In genomic region chrX:72044056-72044455, GRCm38 (mm10) we compare ENCODE assay signal across 18 mouse cellular contexts. TPM values are rescaled to one million over a fixed set of nuclear protein-coding genes. Genes with fewer than 3 reads are reported as not detected.
DNase-seq lines count a peak whose midpoint lies in the region; ATAC-seq and TF ChIP-seq lines count a peak whose summit lies in the region.
"Had no signal": no experiment of that assay in that cellular context is flagged by ENCODE, and none has a peak within 500 bp of the region (broad histone marks: within the 10 kb centered on the region; RNA-seq: fewer than 3 reads in every experiment).

No protein-coding gene starts in this region.

- no peak overlapping the region for H3K4me2 ChIP-seq in heart, embryonic 12.5 days
- H3K4me2 ChIP-seq: embryonic facial prominence, embryonic 12.5 days had no signal

- no peak for ATAC-seq in heart, embryonic 12.5 days (ENCODE audit: insufficient number of reproducible peaks, low FRiP score)
- ATAC-seq in Patski = peak; percentile 31
- no peak for ATAC-seq in megakaryocyte, adult 5-6 weeks (ENCODE audit: poor library complexity, severe bottlenecking)
- ATAC-seq: activated CD4-positive, CD25-positive, alpha-beta regulatory T cell, adult 4 months; midbrain, embryonic 16.5 days had no signal

- no peaks in the 10 kb centered on the region for H3K9me3 ChIP-seq in heart, embryonic 12.5 days (replicated peaks)
- no peaks in the 10 kb centered on the region for H3K9me3 ChIP-seq in forebrain, embryonic 10.5 days
- H3K9me3 ChIP-seq: embryonic facial prominence, embryonic 12.5 days had no signal

- no peak for TF ChIP-seq CTCF in Patski (IDR thresholded peaks at IDR 0.05)

- intact Hi-C loops in gastrocnemius, postnatal 36 days (cut with DNase I) = no loop called here

- no peak overlapping the region for H3K9ac ChIP-seq in heart, embryonic 12.5 days
- H3K9ac ChIP-seq: embryonic facial prominence, embryonic 12.5 days had no signal

- H3K27ac ChIP-seq in heart, embryonic 12.5 days (ENCODE audit: poor library complexity, severe bottlenecking) = no peak overlapping the region
- H3K27ac ChIP-seq in forebrain, embryonic 10.5 days = no peak overlapping the region
- H3K27ac ChIP-seq: embryonic facial prominence, embryonic 12.5 days; left cerebral cortex, adult 2 months had no signal

- CTCF ChIA-PET in Patski (lab: Charles Lee) = no interaction called here

- POLR2A ChIA-PET in Patski (lab: Charles Lee) = no interaction called here

- WGBS in heart, embryonic 12.5 days = 64% methylated on average over 3 of the region's 3 CpGs
- 66% methylated on average over 3 of the region's 3 CpGs for WGBS in forebrain, embryonic 10.5 days

- no peaks in the 10 kb centered on the region for H3K27me3 ChIP-seq in heart, embryonic 12.5 days (replicated peaks)
- peaks cover 17% of the 10 kb centered on the region for H3K27me3 ChIP-seq in Patski
- no peaks in the 10 kb centered on the region for H3K27me3 ChIP-seq in forebrain, embryonic 10.5 days (ENCODE audit: poor library complexity, severe bottlenecking)
- H3K27me3 ChIP-seq: embryonic facial prominence, embryonic 12.5 days had no signal

- in situ Hi-C loops in Patski (cut with MboI; ENCODE audit: low pct_unique_long_range_greater_than_20kb) = no loop called here

- no peaks in the 10 kb centered on the region for H3K36me3 ChIP-seq in heart, embryonic 12.5 days
- H3K36me3 ChIP-seq in forebrain, embryonic 10.5 days (replicated peaks) = no peaks in the 10 kb centered on the region
- H3K36me3 ChIP-seq: embryonic facial prominence, embryonic 12.5 days had no signal

- no peaks in the 10 kb centered on the region for H3K4me1 ChIP-seq in heart, embryonic 12.5 days (replicated peaks)
- H3K4me1 ChIP-seq in forebrain, embryonic 10.5 days = no peaks in the 10 kb centered on the region
- H3K4me1 ChIP-seq: embryonic facial prominence, embryonic 12.5 days had no signal

- DNase-seq in heart, adult 11 months = peak; percentile 91
- peak; percentile 4 for DNase-seq in Patski (ENCODE audit: low read depth, low spot score)
- DNase-seq in gastrocnemius, postnatal 36 days = peak; percentile 59 to 61
- peak; percentile 31 for DNase-seq in lung, postnatal 10 days
- DNase-seq in spleen, postnatal 4 days (ENCODE audit: low spot score in 2 of 2) = no peak
- no peak for DNase-seq in forebrain, embryonic 10.5 days (ENCODE audit: extremely low spot score, low spot score)
- DNase-seq: cerebellum, postnatal 14 days; liver; retina, postnatal 1 day had no signal

- H3K4me3 ChIP-seq in heart, embryonic 12.5 days = no peak overlapping the region
- H3K4me3 ChIP-seq in forebrain, embryonic 10.5 days = no peak overlapping the region
- H3K4me3 ChIP-seq: embryonic facial prominence, embryonic 12.5 days; left cerebral cortex, adult 2 months had no signal

RNA-seq across cellular contexts. Expression of gene Cnga2, which starts 52.4 kb away (rescaled TPM):
- polyA plus RNA-seq in heart, embryonic 12.5 days (2016; fragmentation: Nextera tagmentation; extraction: Ambion mirVana) = 0.06 TPM in 1 of 2 replicates, not detected in the other
- polyA plus RNA-seq in Patski (2021) = not detected
- total RNA-seq in gastrocnemius, postnatal 36 days (2021) = not detected
- polyA plus RNA-seq in forebrain, embryonic 10.5 days (2016; fragmentation: Nextera tagmentation; extraction: Ambion mirVana) = 0.07 and 0.10 TPM in 2 replicates
- total RNA-seq in megakaryocyte, adult 5-6 weeks (2015) = not detected in 2 replicates
- total RNA-seq in megakaryocyte, adult 5-6 weeks (2017) = not detected in 2 replicates
- total RNA-seq: ES-E14 had no signal
- polyA plus RNA-seq: activated CD4-positive, CD25-positive, alpha-beta regulatory T cell, adult 4 months; large intestine, adult 2 months; spleen, adult 2 months had no signal

Comparison
In these comparisons a context has a peak if more than half of its experiments do, and no peak if none do; other contexts are left out.
1. DNase-seq: peak in heart, adult 11 months (single experiment), Patski (single experiment), gastrocnemius, postnatal 36 days (2 of 2) and lung, postnatal 10 days (single experiment); none in spleen, postnatal 4 days (0 of 2) and forebrain, embryonic 10.5 days (single experiment).